Mouse (Mus musculus) adrenal gland, postnatal 14 days (tissue): ENCODE measurements around the gene Gm973. TPM values are rescaled to one million over a fixed set of nuclear protein-coding genes. Genes with fewer than 3 reads are reported as not detected.

Experiments used
- DNase-seq: peaks from one replicate; pipeline ENCODE4 v3.0.0; 2021; ENCODE audit warnings: mixed read lengths
- long read RNA-seq, 2 experiments: library from polyadenylated mRNA; stranded (forward); transcript quantifications; one replicate each; pipeline ENCODE4 v2.0.0; 2021
- total RNA-seq: library from RNA; stranded (reverse); gene quantifications from 2 replicates; pipeline ENCODE4 v1.2.3, GENCODE M21; 2021

Gm973 gene
- 4.7 and 5.5 TPM in 2 replicates for total RNA-seq
- long read RNA-seq, experiment 1, partial matches to known transcripts = 1 of 7 reads
- long read RNA-seq, experiment 1, other reads (novel, unspliced or antisense) = 6 of 7 reads
- long read RNA-seq, experiment 2, partial matches to known transcripts = 0 of 2 reads
- long read RNA-seq, experiment 2, other reads (novel, unspliced or antisense) = 2 of 2 reads

- peak; percentile 42 for DNase-seq
Observed at GRCm38 (mm10) chr1:59516026-59516917, at the start of gene Gm973. Gm973 (plus strand) TSS chr1:59516264.

GRCm38 (mm10) chr1:59469170-59469569, 46.9 kb upstream of the Gm973 start:
- DNase-seq = no peak

GRCm38 (mm10) chr1:59470766-59471165, 45.3 kb upstream of the Gm973 start:
- no peak for DNase-seq

- no peak for DNase-seq
Observed at GRCm38 (mm10) chr1:59472368-59473180, 43.5 kb upstream of the Gm973 start.

GRCm38 (mm10) chr1:59473181-59473555, 42.9 kb upstream of the Gm973 start:
- DNase-seq = no peak

GRCm38 (mm10) chr1:59475618-59476017, 40.4 kb upstream of the Gm973 start:
- DNase-seq = no peak

- DNase-seq = no peak
Observed at GRCm38 (mm10) chr1:59478911-59479310, 37.2 kb upstream of the Gm973 start.

GRCm38 (mm10) chr1:59480821-59481455, 35.1 kb upstream of the Gm973 start:
- peak; percentile 30 for DNase-seq

- DNase-seq = peak; percentile 97
Observed at GRCm38 (mm10) chr1:59481456-59482291, 34.4 kb upstream of the Gm973 start.

GRCm38 (mm10) chr1:59482331-59482695, 33.8 kb upstream of the Gm973 start, which contains the start of gene Fzd7:
Fzd7 (plus strand) TSS chr1:59482424.
- DNase-seq = peak; percentile 77

GRCm38 (mm10) chr1:59482696-59483520, 33.2 kb upstream of the Gm973 start:
- peak; percentile 65 for DNase-seq

- peak; percentile 84 for DNase-seq
Observed at GRCm38 (mm10) chr1:59483521-59484245, 32.4 kb upstream of the Gm973 start.

- DNase-seq = peak; percentile 25
Observed at GRCm38 (mm10) chr1:59484314-59484713, 31.8 kb upstream of the Gm973 start.

GRCm38 (mm10) chr1:59484791-59485785, 31.0 kb upstream of the Gm973 start:
- DNase-seq = peak; percentile 33

GRCm38 (mm10) chr1:59485803-59486202, 30.3 kb upstream of the Gm973 start:
- no peak for DNase-seq

- peak; percentile 75 for DNase-seq
Observed at GRCm38 (mm10) chr1:59487651-59488051, 28.4 kb upstream of the Gm973 start.

- DNase-seq = no peak
Observed at GRCm38 (mm10) chr1:59488481-59488880, 27.6 kb upstream of the Gm973 start.

GRCm38 (mm10) chr1:59488991-59489390, 27.1 kb upstream of the Gm973 start:
- DNase-seq = no peak
